Mouse (Mus musculus) heart, adult 8-10 months (tissue): ENCODE data around the gene Cox18. TPM values are rescaled to one million over a fixed set of nuclear protein-coding genes. Genes with fewer than 3 reads are reported as not detected.
A peak's percentile ranks its signal among the peaks of the same experiment; 100 is the strongest.
"Not testable (repeated sequence)": the region's sequence is repeated elsewhere in the genome, so short reads cannot be mapped to it uniquely, and the experiment has no call there.

Experiments
- DNase-seq: peaks from one replicate; pipeline ENCODE4 v3.0.0; 2022; ENCODE audit warnings: low spot score
- total RNA-seq, 4 experiments: library from RNA; stranded (reverse); gene quantifications; 2 replicates each; pipeline ENCODE4 v1.2.4; 2022

Gene Cox18
- 10 to 100 TPM in 2 of 4 experiments, 1 to 10 TPM in 2; 9.2 to 13.0 (median 11.2) TPM for total RNA-seq

GRCm38 (mm10) chr5:90223534-90224381, at the start of gene Cox18:
Cox18 (minus strand) TSS chr5:90224001.
- peak; percentile 100 for DNase-seq

- not testable (repeated sequence) for DNase-seq
Measured at GRCm38 (mm10) chr5:90262230-90262629, 38.4 kb upstream of the Cox18 start.

GRCm38 (mm10) chr5:90257023-90257422, 33.2 kb upstream of the Cox18 start:
- DNase-seq = no peak

- no peak for DNase-seq
Measured at GRCm38 (mm10) chr5:90247503-90247902, 23.7 kb upstream of the Cox18 start.

- DNase-seq = no peak
Measured at GRCm38 (mm10) chr5:90246987-90247386, 23.2 kb upstream of the Cox18 start.

GRCm38 (mm10) chr5:90246567-90246966, 22.8 kb upstream of the Cox18 start:
- DNase-seq = no peak

- no peak for DNase-seq
Measured at GRCm38 (mm10) chr5:90245416-90245815, 21.6 kb upstream of the Cox18 start.

- DNase-seq = no peak
Measured at GRCm38 (mm10) chr5:90235217-90235616, 11.4 kb upstream of the Cox18 start.

GRCm38 (mm10) chr5:90233305-90233704, 9.5 kb upstream of the Cox18 start:
- no peak for DNase-seq

GRCm38 (mm10) chr5:90229760-90230159, 6.0 kb upstream of the Cox18 start:
- no peak for DNase-seq

- no peak for DNase-seq
Measured at GRCm38 (mm10) chr5:90226696-90227095, 2.9 kb upstream of the Cox18 start.

GRCm38 (mm10) chr5:90224730-90225129, 929 bp upstream of the Cox18 start:
- DNase-seq = no peak

GRCm38 (mm10) chr5:90222937-90223336, 864 bp downstream of the Cox18 start:
- DNase-seq = no peak

- DNase-seq = no peak
Measured at GRCm38 (mm10) chr5:90217791-90218190, 6.0 kb downstream of the Cox18 start.

- no peak for DNase-seq
Measured at GRCm38 (mm10) chr5:90217226-90217625, 6.6 kb downstream of the Cox18 start.

- no peak for DNase-seq
Measured at GRCm38 (mm10) chr5:90213356-90213755, 10.4 kb downstream of the Cox18 start.

GRCm38 (mm10) chr5:90203168-90203567, 20.6 kb downstream of the Cox18 start:
- DNase-seq = peak; percentile 33

GRCm38 (mm10) chr5:90202447-90203117, 21.2 kb downstream of the Cox18 start:
- DNase-seq = no peak

GRCm38 (mm10) chr5:90199922-90200632, 23.7 kb downstream of the Cox18 start:
- DNase-seq = no peak

- peak; percentile 61 for DNase-seq
Measured at GRCm38 (mm10) chr5:90194831-90195230, 29.0 kb downstream of the Cox18 start.

- DNase-seq = no peak
Measured at GRCm38 (mm10) chr5:90182782-90183181, 41.0 kb downstream of the Cox18 start.

GRCm38 (mm10) chr5:90179094-90179493, 44.7 kb downstream of the Cox18 start:
- DNase-seq = no peak
